11 mouse cellular contexts compared by ENCODE assay signal in genomic region chr9:66206825-66207224, GRCm38 (mm10). TPM values are rescaled to one million over a fixed set of nuclear protein-coding genes. Genes with fewer than 3 reads are reported as not detected.
DNase-seq lines count a peak whose midpoint lies in the region; ATAC-seq and TF ChIP-seq lines count a peak whose summit lies in the region.
"Had no signal": no experiment of that assay in that cellular context is flagged by ENCODE, and none has a peak within 500 bp of the region (broad histone marks: within the 10 kb centered on the region; RNA-seq: fewer than 3 reads in every experiment).

No protein-coding gene starts in this region.

- H3K9ac ChIP-seq in stomach, embryonic 14.5 days (replicated peaks; ENCODE audit: low read depth, low read length) = no peak overlapping the region
- no peak overlapping the region for H3K9ac ChIP-seq in stomach, postnatal 0 days (ENCODE audit: low read length)
- no peak overlapping the region for H3K9ac ChIP-seq in kidney, embryonic 14.5 days (ENCODE audit: low read depth, low read length)
- H3K9ac ChIP-seq: forebrain, embryonic 13.5 days had no signal

- no peak for TF ChIP-seq EP300 in stomach, postnatal 0 days (optimal IDR thresholded peaks at IDR 0.05)

- intact Hi-C loops in heart, postnatal 25 days (cut with DNase I) = no loop called here

- no peaks in the 10 kb centered on the region for H3K36me3 ChIP-seq in stomach, embryonic 14.5 days (ENCODE audit: control insufficient read depth, insufficient read depth, low read length)
- H3K36me3 ChIP-seq in stomach, postnatal 0 days (ENCODE audit: control insufficient read depth, insufficient read depth, low read length) = no peaks in the 10 kb centered on the region
- no peaks in the 10 kb centered on the region for H3K36me3 ChIP-seq in kidney, embryonic 14.5 days (ENCODE audit: control insufficient read depth, insufficient read depth, low read length)

- no peaks in the 10 kb centered on the region for H3K27me3 ChIP-seq in stomach, embryonic 14.5 days (ENCODE audit: control insufficient read depth, insufficient read depth, low read length)
- H3K27me3 ChIP-seq in stomach, postnatal 0 days (ENCODE audit: control insufficient read depth, insufficient read depth, low read length) = no peaks in the 10 kb centered on the region
- no peaks in the 10 kb centered on the region for H3K27me3 ChIP-seq in kidney, embryonic 14.5 days (ENCODE audit: control insufficient read depth, insufficient read depth, low read length)
- H3K27me3 ChIP-seq: forebrain, embryonic 13.5 days had no signal

- no peak overlapping the region for H3K4me3 ChIP-seq in stomach, embryonic 14.5 days (ENCODE audit: low read depth, low read length)
- H3K4me3 ChIP-seq in stomach, postnatal 0 days (ENCODE audit: low read depth, low read length) = no peak overlapping the region
- H3K4me3 ChIP-seq in kidney, embryonic 14.5 days (ENCODE audit: low read length) = no peak overlapping the region
- H3K4me3 ChIP-seq: forebrain, embryonic 13.5 days had no signal

- no peak for DNase-seq in stomach, postnatal 0 days (ENCODE audit: low spot score)
- peak; percentile 75 for DNase-seq in gonadal fat pad, adult 2 months (ENCODE audit: low read depth)
- peak; percentile 10 for DNase-seq in heart, postnatal 25 days (ENCODE audit: low spot score)
- peak; percentile 66 for DNase-seq in urinary bladder, postnatal 36 days (ENCODE audit: low spot score in 2 of 2)
- no peak for DNase-seq in right cerebral cortex, postnatal 10 days (ENCODE audit: low spot score in 2 of 2)
- DNase-seq in layer of hippocampus, adult 8-10 months (ENCODE audit: low spot score in 2 of 2) = no peak
- DNase-seq: thymus, adult 18-20 months had no signal

- 0 out of 2 replicates have a peak, but pooled peaks have one; percentile 33 for ATAC-seq in stomach, embryonic 14.5 days (ENCODE audit: insufficient number of reproducible peaks, insufficient read depth, low FRiP score, low read depth)
- ATAC-seq in stomach, postnatal 0 days (ENCODE audit: low FRiP score, low TSS enrichment) = no peak
- ATAC-seq in kidney, embryonic 14.5 days (ENCODE audit: low FRiP score, low TSS enrichment) = no peak
- ATAC-seq: forebrain, embryonic 13.5 days had no signal

- TF ChIP-seq CTCF in stomach, postnatal 0 days (IDR thresholded peaks at IDR 0.05; ENCODE audit: low read depth) = no peak

- no peaks in the 10 kb centered on the region for H3K4me1 ChIP-seq in stomach, embryonic 14.5 days (ENCODE audit: control insufficient read depth, insufficient read depth, low read length)
- no peaks in the 10 kb centered on the region; the same call in 1 of the 2 replicates for H3K4me1 ChIP-seq in stomach, postnatal 0 days (replicated peaks; ENCODE audit: control insufficient read depth, insufficient read depth)
- H3K4me1 ChIP-seq in kidney, embryonic 14.5 days (ENCODE audit: control insufficient read depth, insufficient read depth, low read length) = no peaks in the 10 kb centered on the region
- H3K4me1 ChIP-seq: forebrain, embryonic 13.5 days had no signal

- WGBS in stomach, embryonic 14.5 days = 33% methylated on average over 5 of the region's 5 CpGs
- WGBS in stomach, postnatal 0 days = 33% methylated on average over 5 of the region's 5 CpGs
- 69% methylated on average over 5 of the region's 5 CpGs for WGBS in kidney, embryonic 14.5 days

- H3K27ac ChIP-seq in stomach, embryonic 14.5 days (ENCODE audit: low read length) = no peak overlapping the region
- no peak overlapping the region for H3K27ac ChIP-seq in stomach, postnatal 0 days (replicated peaks)
- no peak overlapping the region for H3K27ac ChIP-seq in kidney, embryonic 14.5 days (ENCODE audit: low read depth, low read length)
- H3K27ac ChIP-seq: forebrain, embryonic 13.5 days; macrophage had no signal

- H3K4me2 ChIP-seq in stomach, embryonic 14.5 days (replicated peaks; ENCODE audit: low read depth, low read length) = no peak overlapping the region
- H3K4me2 ChIP-seq in stomach, postnatal 0 days (replicated peaks; ENCODE audit: low read depth) = no peak overlapping the region
- no peak overlapping the region for H3K4me2 ChIP-seq in kidney, embryonic 14.5 days (replicated peaks; ENCODE audit: low read depth, low read length)
- H3K4me2 ChIP-seq: forebrain, embryonic 13.5 days had no signal

- no peaks in the 10 kb centered on the region for H3K9me3 ChIP-seq in stomach, embryonic 14.5 days (ENCODE audit: control insufficient read depth, low read depth, low read length)
- H3K9me3 ChIP-seq in stomach, postnatal 0 days (ENCODE audit: control insufficient read depth, low read length) = no peaks in the 10 kb centered on the region
- no peaks in the 10 kb centered on the region for H3K9me3 ChIP-seq in kidney, embryonic 14.5 days (ENCODE audit: control insufficient read depth, low read length)
- H3K9me3 ChIP-seq: forebrain, embryonic 13.5 days had no signal

RNA-seq across cellular contexts. Expression of gene Dapk2, which starts 48.8 kb away (rescaled TPM):
- polyA plus RNA-seq in stomach, embryonic 14.5 days (2014; fragmentation: Nextera tagmentation; extraction: Ambion mirVana) = 6.4 and 7.1 TPM in 2 replicates
- 11.8 and 13.2 TPM in 2 replicates for polyA plus RNA-seq in stomach, postnatal 0 days (2015; fragmentation: Nextera tagmentation; extraction: Ambion mirVana)
- polyA plus RNA-seq in gonadal fat pad, adult 2 months (2012; rRNA removed) = 5.7 and 6.2 TPM in 2 replicates
- total RNA-seq in heart, postnatal 25 days (2021) = 1 to 10 TPM; 5.3 TPM
- total RNA-seq in layer of hippocampus, adult 8-10 months (2022) = 1 to 10 TPM in 1 of 4 experiments, under 1 TPM in 3; 0.43 to 1.5 (median 0.69) TPM
- 3.3 and 4.2 TPM in 2 replicates for polyA plus RNA-seq in kidney, embryonic 14.5 days (2014; fragmentation: Nextera tagmentation; extraction: Ambion mirVana)

Comparison
In these comparisons a context has a peak if more than half of its experiments do, and no peak if none do; other contexts are left out.
1. DNase-seq: peak in gonadal fat pad, adult 2 months (single experiment), heart, postnatal 25 days (single experiment) and urinary bladder, postnatal 36 days (2 of 2); none in stomach, postnatal 0 days (single experiment), right cerebral cortex, postnatal 10 days (0 of 2) and layer of hippocampus, adult 8-10 months (0 of 2).